In the genomic region with DNA sequence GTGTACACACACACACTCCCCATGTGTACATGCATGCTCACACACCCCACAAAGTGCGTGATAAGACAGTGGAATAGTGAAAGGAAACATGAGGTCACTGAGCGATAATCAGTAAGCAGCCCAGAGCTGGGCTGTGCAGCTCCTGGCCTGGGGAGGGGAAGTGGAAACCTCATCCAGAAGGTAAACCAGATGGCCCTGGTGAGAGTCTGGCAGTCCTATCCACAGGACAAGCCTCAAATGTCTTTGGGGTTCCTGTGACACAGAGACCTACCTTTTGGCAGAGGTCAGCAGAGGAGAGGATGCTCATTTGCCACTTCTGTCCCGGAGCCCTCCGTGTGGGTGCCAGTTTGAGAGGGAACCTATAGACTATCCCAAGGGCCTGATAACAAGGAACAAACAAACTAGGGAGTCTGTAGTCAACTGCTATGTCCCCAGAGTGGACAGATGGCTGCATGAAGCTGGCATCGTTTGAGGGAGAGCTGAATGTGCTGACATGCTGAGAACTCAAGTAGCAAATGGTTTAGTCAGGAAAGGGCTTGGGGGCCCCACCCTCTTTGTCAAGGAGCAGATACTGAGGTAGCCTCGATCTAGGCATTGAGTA, we compare ENCODE assay signal across 31 mouse cellular contexts. TPM values are rescaled to one million over a fixed set of nuclear protein-coding genes. Genes with fewer than 3 reads are reported as not detected.
DNase-seq lines count a peak whose midpoint lies in the region; ATAC-seq and TF ChIP-seq lines count a peak whose summit lies in the region.
"Had no signal": no experiment of that assay in that cellular context is flagged by ENCODE, and none has a peak within 500 bp of the region (broad histone marks: within the 10 kb centered on the region; RNA-seq: fewer than 3 reads in every experiment).

No protein-coding gene starts in this region.

- H3K27me3 ChIP-seq in cerebellum, adult 2 months (ENCODE audit: control insufficient read depth, insufficient read depth, low read length), result no peaks in the 10 kb centered on the region
- H3K27me3 ChIP-seq: embryonic facial prominence, embryonic 15.5 days; hindbrain, embryonic 12.5 days; intestine, embryonic 15.5 days; liver, embryonic 12.5 days had no signal

- H3K4me3 ChIP-seq in cerebellum, adult 2 months (replicated peaks; ENCODE audit: insufficient read depth, low read depth, low read length), result peak overlapping the region; percentile 35
- H3K4me3 ChIP-seq: embryonic facial prominence, embryonic 10.5 days; embryonic facial prominence, embryonic 15.5 days; forebrain, embryonic 12.5 days; hindbrain, embryonic 12.5 days; intestine, embryonic 15.5 days; layer of hippocampus, adult 2 months; left cerebral cortex, adult 2 months; liver, embryonic 12.5 days; neural tube, embryonic 13.5 days had no signal

- peak overlapping the region; percentile 30; the same call in 1 of the 2 replicates for H3K27ac ChIP-seq in cerebellum, adult 2 months (ENCODE audit: insufficient read depth, low read length)
- H3K27ac ChIP-seq: embryonic facial prominence, embryonic 10.5 days; embryonic facial prominence, embryonic 15.5 days; forebrain, embryonic 12.5 days; hindbrain, embryonic 12.5 days; hindbrain, postnatal 0 days; intestine, embryonic 15.5 days; layer of hippocampus, adult 2 months; left cerebral cortex, adult 2 months; liver, embryonic 12.5 days; neural tube, embryonic 13.5 days had no signal

- no peak for TF ChIP-seq CTCF in cerebellum, adult 2 months (IDR thresholded peaks at IDR 0.05; ENCODE audit: borderline replicate concordance, insufficient read depth, low read depth, low read length)

- TF ChIP-seq POLR2A in cerebellum, adult 2 months (IDR thresholded peaks at IDR 0.05; ENCODE audit: borderline replicate concordance, insufficient read depth, low read length), result no peak

- DNase-seq in cerebellum, postnatal 4 days (ENCODE audit: low spot score in 2 of 2), result no peak
- DNase-seq in MN1 (ENCODE audit: low spot score), result peak; percentile 6
- peak; percentile 91 to 94 for DNase-seq in cerebellum, adult 2 months
- peak; percentile 83 to 88 for DNase-seq in cerebellum, postnatal 14 days
- DNase-seq in right cerebral cortex, postnatal 14 days, result no peak
- DNase-seq in spleen, adult 12 weeks (ENCODE audit: low spot score), result no peak
- DNase-seq in adrenal gland, postnatal 36 days, result no peak
- DNase-seq: adrenal gland, adult 8-10 months; gastrocnemius, postnatal 10 days; heart, postnatal 36 days; kidney, adult 2 months; kidney, postnatal 36 days; liver, postnatal 0 days; lung, postnatal 36 days; thymus, adult 2 months had no signal

- peak; percentile 80 for ATAC-seq in cerebellum, adult (ENCODE audit: insufficient number of reproducible peaks, low FRiP score, low TSS enrichment)
- ATAC-seq: hindbrain, postnatal 0 days; intestine, embryonic 15.5 days; liver, embryonic 12.5 days; liver, postnatal 0 days had no signal

- 10% methylated on average over 6 of the region's 6 CpGs for WGBS in cerebellum, adult 2 months

- peaks cover 7% of the 10 kb centered on the region for H3K4me1 ChIP-seq in cerebellum, adult 2 months (ENCODE audit: control insufficient read depth, insufficient read depth, low read length)
- H3K4me1 ChIP-seq: embryonic facial prominence, embryonic 15.5 days; hindbrain, embryonic 12.5 days; intestine, embryonic 15.5 days had no signal

RNA-seq across cellular contexts. Expression of gene Alg6, which starts 2.8 kb away (rescaled TPM):
- polyA plus RNA-seq in cerebellum, adult 2 months (2012; rRNA removed), result 15.1 and 15.3 TPM in 2 replicates
- 1 to 10 TPM; 6.1 to 7.6 TPM for total RNA-seq in adrenal gland, postnatal 36 days (2021)

RNA-seq across cellular contexts. Expression of gene Foxd3, which starts 56.6 kb away (rescaled TPM):
- polyA plus RNA-seq in cerebellum, adult 2 months (2012; rRNA removed), result 0.18 and 0.30 TPM in 2 replicates
- 1 to 10 TPM in 1 of 2 experiments, under 1 TPM in 1; 0.40 to 1.1 TPM for total RNA-seq in adrenal gland, postnatal 36 days (2021)
- total RNA-seq: granulocyte monocyte progenitor cell, adult 5-6 weeks; layer of hippocampus, adult 2 months; layer of hippocampus, postnatal 14 days; left cerebral cortex, adult 2 months; left cerebral cortex, postnatal 36 days; megakaryocyte, adult 5-6 weeks had no signal
- polyA plus RNA-seq: cortical plate, adult 2 months; liver, postnatal 0 days had no signal

Comparison
In these comparisons a context has a peak if more than half of its experiments do, and no peak if none do; other contexts are left out.
1. DNase-seq: peak in MN1 (single experiment), cerebellum, adult 2 months (2 of 2) and cerebellum, postnatal 14 days (2 of 2); none in cerebellum, postnatal 4 days (0 of 2), right cerebral cortex, postnatal 14 days (single experiment), spleen, adult 12 weeks (single experiment) and adrenal gland, postnatal 36 days (0 of 2).